Mouse (Mus musculus): ENCODE measurements at regions not wholly inside any gene's neighbourhood (a gene's known extent, or its start where the extent isn't known, plus 50 kb on each side); places are given as distances from the start of the nearest gene placed in this dataset.

GRCm38 (mm10) chr8:8440903-8441302, 220.1 kb downstream of the Efnb2 start:
- Histone ChIP-seq H3K27me3 (ENCODE audit: control insufficient read depth, insufficient read depth, low read length) (no peaks in the 10 kb centered on the region), H3K9me3 (ENCODE audit: control insufficient read depth, low read length) (no peaks in the 10 kb centered on the region), H3K4me2 (ENCODE audit: low read depth) (0 out of 2 replicates have a peak overlapping the region, but pooled peaks have one; percentile 8), H3K4me1 (replicated peaks; ENCODE audit: control insufficient read depth in 2 of 2, insufficient read depth in 2 of 2, low read length in 1 of 2) (no peaks in the 10 kb centered on the region), H3K9ac (replicated peaks) (no peak overlapping the region), H3K4me3 (ENCODE audit: insufficient read depth in 1 of 2, low read depth in 2 of 2, low read length in 2 of 2) (no peak overlapping the region), H3K36me3 (replicated peaks; ENCODE audit: control insufficient read depth, insufficient read depth, low read depth) (no peaks in the 10 kb centered on the region), H3K27ac (no peak overlapping the region)
- DNase-seq (ENCODE audit: low read depth in 3 of 3, low spot score in 3 of 3) (no peak), ATAC-seq (ENCODE audit: insufficient read depth) (no peak)
- 17% methylated on average over 8 of the region's 8 CpGs for WGBS (ENCODE audit: insufficient replicate concordance)
- no peak for TF ChIP-seq CTCF (IDR thresholded peaks at IDR 0.05; ENCODE audit: low read depth)
- TF ChIP-seq EP300 (IDR thresholded peaks at IDR 0.05; ENCODE audit: low read depth): no peak

GRCm38 (mm10) chr8:8426201-8426600, 234.8 kb downstream of the Efnb2 start:
- 51% methylated on average over 4 of the region's 4 CpGs for WGBS (ENCODE audit: insufficient replicate concordance)
- TF ChIP-seq CTCF (IDR thresholded peaks at IDR 0.05; ENCODE audit: low read depth): no peak
- TF ChIP-seq EP300 (IDR thresholded peaks at IDR 0.05; ENCODE audit: low read depth): no peak
- H3K27me3 ChIP-seq (ENCODE audit: control insufficient read depth, insufficient read depth, low read length): no peaks in the 10 kb centered on the region
- no peak overlapping the region for H3K9ac ChIP-seq (replicated peaks)
- no peak for DNase-seq (ENCODE audit: low read depth in 3 of 3, low spot score in 3 of 3)
- H3K4me1 ChIP-seq (replicated peaks; ENCODE audit: control insufficient read depth in 2 of 2, insufficient read depth in 2 of 2, low read length in 1 of 2): no peaks in the 10 kb centered on the region
- H3K27ac ChIP-seq: no peak overlapping the region
- no peak overlapping the region for H3K4me2 ChIP-seq (ENCODE audit: low read depth)
- no peak for ATAC-seq (ENCODE audit: insufficient read depth)
- no peaks in the 10 kb centered on the region for H3K36me3 ChIP-seq (replicated peaks; ENCODE audit: control insufficient read depth, insufficient read depth, low read depth)
- H3K4me3 ChIP-seq (ENCODE audit: insufficient read depth in 1 of 2, low read depth in 2 of 2, low read length in 2 of 2): no peak overlapping the region
- no peaks in the 10 kb centered on the region for H3K9me3 ChIP-seq (ENCODE audit: control insufficient read depth, low read length)

- H3K27ac ChIP-seq: no peak overlapping the region
- 61% methylated on average over 2 of the region's 2 CpGs for WGBS (ENCODE audit: insufficient replicate concordance)
Measured at GRCm38 (mm10) chr8:8423443-8423842, 237.6 kb downstream of the Efnb2 start.

GRCm38 (mm10) chr8:8421713-8422112, 239.3 kb downstream of the Efnb2 start:
- H3K27ac ChIP-seq: no peak overlapping the region
- 61% methylated on average over 5 of the region's 5 CpGs for WGBS (ENCODE audit: insufficient replicate concordance)
- no peak for ATAC-seq (ENCODE audit: insufficient read depth)
- H3K36me3 ChIP-seq (replicated peaks; ENCODE audit: control insufficient read depth, insufficient read depth, low read depth): no peaks in the 10 kb centered on the region
- no peak overlapping the region for H3K4me3 ChIP-seq (ENCODE audit: insufficient read depth in 1 of 2, low read depth in 2 of 2, low read length in 2 of 2)
- H3K9ac ChIP-seq (replicated peaks): no peak overlapping the region
- TF ChIP-seq CTCF (IDR thresholded peaks at IDR 0.05; ENCODE audit: low read depth) (no peak), EP300 (IDR thresholded peaks at IDR 0.05; ENCODE audit: low read depth) (no peak)
- H3K4me2 ChIP-seq (ENCODE audit: low read depth): no peak overlapping the region
- no peaks in the 10 kb centered on the region for H3K27me3 ChIP-seq (ENCODE audit: control insufficient read depth, insufficient read depth, low read length)
- no peaks in the 10 kb centered on the region for H3K4me1 ChIP-seq (replicated peaks; ENCODE audit: control insufficient read depth in 2 of 2, insufficient read depth in 2 of 2, low read length in 1 of 2)
- no peak for DNase-seq (ENCODE audit: low read depth in 3 of 3, low spot score in 3 of 3)
- H3K9me3 ChIP-seq (ENCODE audit: control insufficient read depth, low read length): no peaks in the 10 kb centered on the region

More at GRCm38 (mm10) chr8:8423443-8423842, 237.6 kb downstream of the Efnb2 start:
- no peaks in the 10 kb centered on the region for H3K4me1 ChIP-seq (replicated peaks; ENCODE audit: control insufficient read depth in 2 of 2, insufficient read depth in 2 of 2, low read length in 1 of 2)
- no peak overlapping the region for H3K9ac ChIP-seq (replicated peaks)
- H3K9me3 ChIP-seq (ENCODE audit: control insufficient read depth, low read length): no peaks in the 10 kb centered on the region
- H3K36me3 ChIP-seq (replicated peaks; ENCODE audit: control insufficient read depth, insufficient read depth, low read depth): no peaks in the 10 kb centered on the region
- H3K4me3 ChIP-seq (ENCODE audit: insufficient read depth in 1 of 2, low read depth in 2 of 2, low read length in 2 of 2): no peak overlapping the region
- no peak overlapping the region for H3K4me2 ChIP-seq (ENCODE audit: low read depth)
- no peaks in the 10 kb centered on the region for H3K27me3 ChIP-seq (ENCODE audit: control insufficient read depth, insufficient read depth, low read length)
- no peak for TF ChIP-seq EP300 (IDR thresholded peaks at IDR 0.05; ENCODE audit: low read depth)
- no peak for TF ChIP-seq CTCF (IDR thresholded peaks at IDR 0.05; ENCODE audit: low read depth)
- ATAC-seq (ENCODE audit: insufficient read depth) (no peak), DNase-seq (ENCODE audit: low read depth in 3 of 3, low spot score in 3 of 3) (no peak)

GRCm38 (mm10) chr8:8419360-8420330, 241.4 kb downstream of the Efnb2 start:
- Histone ChIP-seq H3K9ac (replicated peaks) (no peak overlapping the region), H3K4me3 (ENCODE audit: insufficient read depth in 1 of 2, low read depth in 2 of 2, low read length in 2 of 2) (no peak overlapping the region), H3K4me2 (ENCODE audit: low read depth) (no peak overlapping the region), H3K9me3 (ENCODE audit: control insufficient read depth, low read length) (no peaks in the 10 kb centered on the region), H3K36me3 (replicated peaks; ENCODE audit: control insufficient read depth, insufficient read depth, low read depth) (no peaks in the 10 kb centered on the region), H3K27ac (no peak overlapping the region), H3K4me1 (replicated peaks; ENCODE audit: control insufficient read depth in 2 of 2, insufficient read depth in 2 of 2, low read length in 1 of 2) (no peaks in the 10 kb centered on the region), H3K27me3 (ENCODE audit: control insufficient read depth, insufficient read depth, low read length) (no peaks in the 10 kb centered on the region)
- WGBS (ENCODE audit: insufficient replicate concordance): 65% methylated on average over 15 of the region's 15 CpGs
- no peak for DNase-seq (ENCODE audit: low read depth in 3 of 3, low spot score in 3 of 3)
- no peak for TF ChIP-seq EP300 (IDR thresholded peaks at IDR 0.05; ENCODE audit: low read depth)
- TF ChIP-seq CTCF (IDR thresholded peaks at IDR 0.05; ENCODE audit: low read depth): no peak
- ATAC-seq (ENCODE audit: insufficient read depth): no peak

All from liver, embryonic 14.5 days (tissue).